Mouse (Mus musculus) left cerebral cortex, adult 2 months (tissue): ENCODE results near the gene Abhd2. TPM values are rescaled to one million over a fixed set of nuclear protein-coding genes. Genes with fewer than 3 reads are reported as not detected.

Experiments
- DNase-seq, 2 experiments: peaks; one replicate each; pipeline ENCODE4 v3.0.0; 2021 to 2022; ENCODE audit warnings: low spot score in 2 of 2, mixed read lengths in 1 of 2; ENCODE audit errors: extremely low spot score in 1 of 2
- H3K27ac ChIP-seq: fragments of 200-600 bp; 2 replicates; pipeline ENCODE4 v1.8.1; 2022
- H3K4me3 ChIP-seq: fragments of 200-600 bp; 2 replicates; pipeline ENCODE4 v1.8.1; 2022
- CTCF ChIP-seq: fragments of 200-600 bp; IDR thresholded peaks from 2 replicates; pipeline ENCODE4 v1.8.1; 2022; ENCODE audit warnings: antibody characterized with exemption, mild to moderate bottlenecking, moderate library complexity
- intact Hi-C: fragments of 180-260 bp; cut with DNase I; formaldehyde crosslinking; loops from one replicate; pipeline ENCODE4 v1.15.1; 2025
- long read RNA-seq, 2 experiments: library from polyadenylated mRNA; stranded (forward); transcript quantifications; one replicate each; pipeline ENCODE4 v2.0.0; 2021; ENCODE audit warnings: borderline mapping rate in 2 of 2
- total RNA-seq, 2 experiments: library from RNA; stranded (reverse); gene quantifications; 2 replicates each; pipeline ENCODE4 v1.2.3; 2021

Gene Abhd2
- 100 to 1,000 TPM; 103 to 116 TPM for total RNA-seq
- long read RNA-seq, experiment 1, full-length matches to known transcripts = 11 of 14 reads
- long read RNA-seq, experiment 1, partial matches to known transcripts = 0 of 14 reads
- long read RNA-seq, experiment 1, other reads (novel, unspliced or antisense) = 3 of 14 reads
- long read RNA-seq, experiment 2, full-length matches to known transcripts = 8 of 13 reads
- long read RNA-seq, experiment 2, partial matches to known transcripts = 0 of 13 reads
- long read RNA-seq, experiment 2, other reads (novel, unspliced or antisense) = 5 of 13 reads

DNA sequence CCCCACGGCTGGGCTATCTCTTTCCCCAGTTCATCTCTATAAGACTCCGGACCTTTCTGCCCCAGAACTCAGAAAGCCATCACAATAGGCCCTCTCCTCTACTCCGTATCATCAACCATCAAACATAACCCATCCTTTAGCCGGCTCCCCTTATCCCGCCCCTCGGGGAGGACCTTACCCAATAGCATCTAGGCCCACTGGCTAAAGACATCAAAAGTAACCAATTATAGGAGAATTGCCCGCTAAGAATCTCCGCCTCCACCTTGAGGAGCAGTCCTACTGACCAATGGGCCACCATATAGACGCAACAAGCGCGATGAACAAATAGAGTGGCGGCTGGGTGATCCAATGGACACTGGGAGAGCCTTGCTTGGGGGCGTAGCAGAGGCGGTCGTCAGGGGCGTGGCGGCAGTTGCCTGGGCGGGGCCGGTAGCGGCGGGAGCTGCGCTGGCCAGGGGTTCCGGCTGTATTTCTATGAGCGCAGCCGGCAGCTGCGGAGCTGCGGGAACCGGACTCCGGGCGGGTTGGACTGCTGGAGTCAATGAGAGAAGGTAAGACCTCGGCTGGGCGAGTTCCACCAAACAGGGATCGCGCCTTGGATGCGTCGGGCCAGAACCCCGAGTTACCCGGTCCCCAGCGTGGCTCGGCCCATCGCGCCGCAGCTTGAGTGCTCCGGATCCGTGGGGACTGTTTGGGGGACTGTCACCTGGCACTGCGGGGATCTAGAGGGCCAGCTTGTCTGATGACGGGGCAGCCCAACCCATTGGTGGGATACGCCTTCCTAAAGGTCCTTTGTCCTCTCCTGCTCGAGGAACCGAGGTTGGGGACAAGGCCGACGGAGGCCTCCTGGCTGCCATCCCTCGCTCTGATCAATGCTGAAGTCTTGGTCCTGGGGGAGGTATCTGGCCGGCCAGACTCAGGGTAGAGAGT lies at the start of gene Abhd2:
Abhd2 (plus strand) TSS at position 411 of the 930 bp plus-strand sequence.
- Histone ChIP-seq H3K4me3 (peak within 1 kb of the TSS; percentile 91), H3K27ac (peak within 1 kb of the TSS; percentile 94)
- TF ChIP-seq CTCF = no peak
- intact Hi-C loops = loop anchor here (10.0 kb wide), 1 partner anchor 192 kb away; the partner anchor contains the start of gene Polg
- peak; percentile 100 for DNase-seq

- DNase-seq = no peak
- Histone ChIP-seq H3K4me3 (no peak overlapping the region), H3K27ac (no peak overlapping the region)
- intact Hi-C loops = loop anchor here (10.0 kb wide), 1 partner anchor 431 kb away; no protein-coding TSS in a partner anchor
- no peak for TF ChIP-seq CTCF
Observed at GRCm38 (mm10) chr7:79225477-79225876, 47.5 kb upstream of the Abhd2 start.

DNA sequence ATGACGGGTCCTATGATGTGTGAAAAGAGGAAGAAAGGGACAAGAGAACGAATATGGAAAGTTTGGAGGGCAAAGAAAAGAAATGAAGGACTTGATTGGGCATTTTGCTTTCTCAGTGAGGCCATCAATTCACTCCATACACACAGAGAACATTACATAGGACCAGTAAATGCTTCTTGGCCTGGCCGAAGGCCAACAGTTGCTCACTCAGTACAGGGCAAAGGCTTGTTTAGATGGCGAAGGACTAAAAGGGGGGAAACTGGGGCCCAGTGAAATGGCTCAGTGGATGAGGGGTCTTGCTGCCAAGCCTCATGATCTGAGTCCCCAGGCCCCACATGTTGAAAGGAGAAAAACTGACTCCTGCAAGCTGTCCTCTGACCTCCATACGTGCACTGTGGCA lies 46.8 kb upstream of the Abhd2 start:
- H3K4me3 ChIP-seq = no peak overlapping the region
- DNase-seq = no peak
- no peak for TF ChIP-seq CTCF
- intact Hi-C loops = loop anchor here (10.0 kb wide), 1 partner anchor 431 kb away; no protein-coding TSS in a partner anchor
- no peak overlapping the region for H3K27ac ChIP-seq

DNA sequence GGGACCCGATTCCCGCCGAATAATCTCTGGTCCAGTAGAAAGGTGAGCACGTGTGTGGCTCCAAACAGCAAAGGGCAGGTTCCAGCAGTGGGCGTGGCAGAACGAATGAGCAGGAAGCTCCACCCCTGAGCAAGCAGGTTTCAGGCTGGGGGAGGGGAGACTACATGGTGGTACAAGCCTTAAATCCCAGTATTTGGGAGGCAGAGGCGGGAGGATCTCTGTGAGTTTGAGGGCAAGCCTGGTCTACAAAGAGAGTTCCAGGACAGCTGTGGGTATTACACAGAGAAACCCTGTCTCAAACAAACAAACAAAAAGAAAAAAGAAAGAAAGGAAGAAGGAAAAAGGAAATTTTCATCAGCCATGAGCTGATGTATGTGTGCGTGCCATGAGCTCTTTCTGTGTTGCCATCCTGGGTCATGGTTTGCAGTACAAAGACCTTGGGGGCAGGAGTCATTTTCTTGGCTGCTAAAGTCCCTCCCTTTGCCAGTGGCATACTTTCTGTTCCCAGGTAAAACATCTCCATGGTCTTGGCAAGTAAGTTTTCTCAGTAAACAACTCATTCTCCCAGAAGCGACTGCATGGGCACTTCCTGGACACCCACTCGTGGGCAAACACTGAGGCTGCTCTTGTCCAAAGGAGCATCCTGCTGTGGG lies 46.0 kb upstream of the Abhd2 start:
- no peak for TF ChIP-seq CTCF
- DNase-seq = no peak
- intact Hi-C loops = loop anchor here (10.0 kb wide), 1 partner anchor 432 kb away; no protein-coding TSS in a partner anchor
- H3K4me3 ChIP-seq = no peak overlapping the region
- H3K27ac ChIP-seq = no peak overlapping the region

DNA sequence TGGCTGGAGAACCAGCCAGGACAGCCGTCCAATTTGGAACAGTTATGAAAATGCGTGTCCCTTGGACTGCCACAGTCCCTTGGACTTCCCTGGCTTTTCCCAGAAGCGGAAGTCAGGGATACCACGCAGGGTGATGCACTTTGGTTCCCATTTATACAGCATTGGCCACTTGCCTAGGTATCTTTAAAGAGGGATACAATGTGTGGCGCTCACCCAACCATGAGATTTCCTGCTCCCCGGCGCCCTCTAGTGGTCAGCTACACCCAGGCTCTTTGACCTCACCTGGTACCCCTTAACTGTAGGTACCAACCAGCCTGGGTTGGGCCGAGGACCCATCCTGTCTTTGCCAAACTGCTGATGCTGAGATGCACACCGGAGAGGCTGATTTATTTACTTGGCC lies 44.5 kb upstream of the Abhd2 start:
- peak; percentile 97 for TF ChIP-seq CTCF
- peak; percentile 76 to 86 for DNase-seq
- intact Hi-C loops = loop anchor here (1.0 to 10.0 kb wide), 2 partner anchors 87 to 434 kb away; no protein-coding TSS in a partner anchor
- no peak overlapping the region for H3K4me3 ChIP-seq
- H3K27ac ChIP-seq = no peak overlapping the region

- no peak for DNase-seq
- no peak for TF ChIP-seq CTCF
- intact Hi-C loops = loop anchor here (5.0 kb wide), 1 partner anchor 309 kb away; no protein-coding TSS in a partner anchor
- no peak overlapping the region for H3K27ac ChIP-seq
- H3K4me3 ChIP-seq = no peak overlapping the region
Observed at GRCm38 (mm10) chr7:79231577-79231976, 41.4 kb upstream of the Abhd2 start.

DNA sequence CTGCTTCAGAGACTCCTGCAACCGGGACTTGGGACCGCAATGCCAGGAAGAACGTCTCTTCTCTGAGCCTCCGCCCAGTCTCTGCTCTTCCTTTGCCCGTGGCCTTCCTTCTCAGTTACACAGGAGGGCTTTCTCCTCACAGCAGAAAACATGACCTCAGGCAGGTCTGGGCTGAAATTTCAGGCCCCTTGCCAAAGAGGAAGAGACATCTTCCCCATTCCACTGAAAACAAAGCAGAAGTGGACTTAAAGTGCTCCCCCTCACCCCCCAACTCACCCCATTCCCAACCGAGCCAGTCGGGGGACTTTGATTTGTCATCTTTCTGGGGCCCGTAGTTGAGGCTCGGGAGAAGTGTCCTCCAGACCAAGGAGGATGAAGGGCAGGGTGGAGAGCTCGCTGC lies 41.0 kb upstream of the Abhd2 start:
- intact Hi-C loops = loop anchor here (5.0 kb wide), 1 partner anchor 310 kb away; no protein-coding TSS in a partner anchor
- no peak for DNase-seq
- no peak for TF ChIP-seq CTCF
- Histone ChIP-seq H3K4me3 (no peak overlapping the region), H3K27ac (no peak overlapping the region)

DNA sequence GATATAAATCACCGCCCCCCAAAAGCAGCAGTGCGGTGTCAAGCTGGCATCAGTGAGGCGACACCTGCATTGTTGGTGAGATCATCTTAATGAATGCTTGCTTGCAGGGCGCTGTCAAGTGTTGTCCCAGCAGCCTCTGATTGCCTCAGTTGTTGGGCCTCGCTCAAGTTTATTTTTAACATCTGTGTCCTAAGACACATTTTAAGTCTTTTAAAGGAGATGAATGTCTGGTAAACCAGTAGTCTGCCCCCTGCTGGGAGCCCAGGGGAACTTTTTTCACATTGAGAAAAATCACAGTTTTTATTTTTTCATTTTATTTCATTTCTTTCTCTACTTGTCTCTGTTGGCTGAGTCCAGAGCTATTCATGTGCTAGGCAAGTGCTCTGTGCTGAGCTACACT lies 34.3 kb upstream of the Abhd2 start:
- TF ChIP-seq CTCF = peak; percentile 86
- intact Hi-C loops = no loop called here
- no peak for DNase-seq
- Histone ChIP-seq H3K4me3 (no peak overlapping the region), H3K27ac (no peak overlapping the region)

DNA sequence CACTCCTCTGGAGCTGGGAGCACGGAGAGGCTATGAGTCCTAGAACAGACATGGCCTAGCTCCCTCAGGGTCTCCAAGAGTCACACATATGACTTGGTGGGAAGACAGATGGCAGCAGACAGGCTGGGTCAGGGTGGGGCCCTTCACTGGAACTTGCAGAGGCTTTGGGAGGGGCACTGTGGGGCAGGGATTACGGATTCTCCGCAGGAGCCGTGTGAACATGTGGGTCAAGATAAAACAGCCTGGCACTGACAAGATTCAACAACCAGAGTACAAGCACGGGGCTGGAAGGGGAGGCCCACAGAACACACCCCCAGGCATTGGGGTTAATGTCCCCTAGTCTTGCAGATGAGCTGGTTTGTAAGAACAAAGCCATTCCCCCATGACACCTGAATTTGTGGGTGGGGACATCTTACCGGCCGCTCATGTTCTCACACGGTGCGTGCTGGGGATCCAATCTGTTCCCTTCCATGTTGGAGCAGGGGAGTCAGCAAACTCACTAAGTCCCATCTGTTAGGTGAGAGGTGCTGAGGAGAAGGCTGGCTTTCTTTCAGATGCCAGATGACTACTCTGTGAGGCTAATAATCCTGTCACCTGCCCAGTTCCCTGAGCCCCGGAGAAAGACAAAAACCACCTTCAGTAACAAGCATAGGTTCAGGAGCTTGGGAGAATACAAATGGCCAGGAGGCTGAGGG lies 30.9 kb upstream of the Abhd2 start:
- intact Hi-C loops = no loop called here
- H3K4me3 ChIP-seq = no peak overlapping the region
- no peak for TF ChIP-seq CTCF
- no peak overlapping the region for H3K27ac ChIP-seq
- no peak for DNase-seq

GRCm38 (mm10) chr7:79243236-79243635 lies 29.8 kb upstream of the Abhd2 start:
- intact Hi-C loops = no loop called here
- TF ChIP-seq CTCF = no peak
- DNase-seq = no peak
- H3K4me3 ChIP-seq = no peak overlapping the region
- no peak overlapping the region for H3K27ac ChIP-seq
